Mouse (Mus musculus) E14TG2a.4 (cell line): Measurements from ENCODE around the gene Hist1h2bf.
A peak's percentile ranks its signal among the peaks of the same experiment; 100 is the strongest.

Experiments
- CTCF ChIP-seq: conservative IDR thresholded peaks from 2 replicates; pipeline ENCODE4 v1.5.1; 2014; ENCODE audit warnings: low read length
- POU5F1 ChIP-seq: IDR thresholded peaks from 2 replicates; pipeline ENCODE4 v1.6.1; 2014; ENCODE audit warnings: low read length, borderline replicate concordance

GRCm38 (mm10) chr13:23597957-23598356, 24.0 kb upstream of the Hist1h2bf start:
- TF ChIP-seq CTCF (peak; percentile 65), POU5F1 (no peak)
